ENCODE assay signal across 14 mouse cellular contexts in genomic region chr17:47965885-47966505, GRCm38 (mm10). TPM values are rescaled to one million over a fixed set of nuclear protein-coding genes. Genes with fewer than 3 reads are reported as not detected.
A peak's percentile ranks its signal among the peaks of the same experiment; 100 is the strongest.
DNase-seq lines count a peak whose midpoint lies in the region; ATAC-seq lines count a peak whose summit lies in the region.
"Had no signal": no experiment of that assay in that cellular context is flagged by ENCODE, and none has a peak within 500 bp of the region (broad histone marks: within the 10 kb centered on the region; RNA-seq: fewer than 3 reads in every experiment).

No protein-coding gene starts in this region.

- H3K9ac ChIP-seq in embryonic facial prominence, embryonic 12.5 days: no peak overlapping the region
- peak overlapping the region; percentile 32; the same call in 1 of the 2 replicates for H3K9ac ChIP-seq in kidney, embryonic 16.5 days (replicated peaks; ENCODE audit: low read length)
- no peak overlapping the region for H3K9ac ChIP-seq in stomach, embryonic 15.5 days
- H3K9ac ChIP-seq in forebrain, embryonic 14.5 days (ENCODE audit: low read length): no peak overlapping the region
- H3K9ac ChIP-seq: heart, embryonic 13.5 days; liver, embryonic 15.5 days had no signal

- 54% methylated on average over 10 of the region's 12 CpGs for WGBS in embryonic facial prominence, embryonic 12.5 days
- 13% methylated on average over 9 of the region's 12 CpGs for WGBS in kidney, embryonic 16.5 days
- 21% methylated on average over 8 of the region's 12 CpGs for WGBS in stomach, embryonic 15.5 days
- 63% methylated on average over 10 of the region's 12 CpGs for WGBS in forebrain, embryonic 14.5 days

- H3K4me2 ChIP-seq in embryonic facial prominence, embryonic 12.5 days (replicated peaks): no peak overlapping the region
- H3K4me2 ChIP-seq in kidney, embryonic 16.5 days (replicated peaks; ENCODE audit: low read depth, low read length): no peak overlapping the region; the same call in 1 of the 2 replicates
- H3K4me2 ChIP-seq in stomach, embryonic 15.5 days: no peak overlapping the region
- H3K4me2 ChIP-seq in forebrain, embryonic 14.5 days (ENCODE audit: low read length): no peak overlapping the region
- H3K4me2 ChIP-seq: heart, embryonic 13.5 days; liver, embryonic 15.5 days had no signal

- no peak overlapping the region for H3K4me3 ChIP-seq in embryonic facial prominence, embryonic 12.5 days
- H3K4me3 ChIP-seq in kidney, embryonic 16.5 days (ENCODE audit: low read length): no peak overlapping the region
- no peak overlapping the region for H3K4me3 ChIP-seq in stomach, embryonic 15.5 days (replicated peaks)
- no peak overlapping the region for H3K4me3 ChIP-seq in forebrain, embryonic 14.5 days (ENCODE audit: low read depth, low read length)
- H3K4me3 ChIP-seq: erythroblast, embryonic 14.5 days; heart, embryonic 13.5 days; liver, embryonic 15.5 days had no signal

- DNase-seq in kidney, adult 18-20 months: peak; percentile 11
- no peak for DNase-seq in kidney, postnatal 25 days
- DNase-seq in layer of hippocampus, postnatal 14 days (ENCODE audit: low spot score in 2 of 2): no peak
- DNase-seq in forebrain, embryonic 14.5 days (ENCODE audit: low spot score): no peak
- DNase-seq in lung, postnatal 36 days: no peak
- DNase-seq: cerebellum, postnatal 10 days; right cerebral cortex, adult 18-20 months; thymus, postnatal 25 days had no signal

- no peaks in the 10 kb centered on the region for H3K36me3 ChIP-seq in embryonic facial prominence, embryonic 12.5 days
- no peaks in the 10 kb centered on the region for H3K36me3 ChIP-seq in kidney, embryonic 16.5 days (ENCODE audit: insufficient read depth, low read length)
- H3K36me3 ChIP-seq in stomach, embryonic 15.5 days: no peaks in the 10 kb centered on the region
- no peaks in the 10 kb centered on the region for H3K36me3 ChIP-seq in forebrain, embryonic 14.5 days (ENCODE audit: control insufficient read depth, insufficient read depth, low read length)
- H3K36me3 ChIP-seq: heart, embryonic 13.5 days; liver, embryonic 15.5 days had no signal

- 0 out of 2 replicates have a peak, but pooled peaks cover 6% of the 10 kb centered on the region for H3K9me3 ChIP-seq in embryonic facial prominence, embryonic 12.5 days
- H3K9me3 ChIP-seq in kidney, embryonic 16.5 days (ENCODE audit: low read length): no peaks in the 10 kb centered on the region
- H3K9me3 ChIP-seq in stomach, embryonic 15.5 days: no peaks in the 10 kb centered on the region
- H3K9me3 ChIP-seq in forebrain, embryonic 14.5 days (replicated peaks; ENCODE audit: control insufficient read depth, low read length): no peaks in the 10 kb centered on the region
- H3K9me3 ChIP-seq: liver, embryonic 15.5 days had no signal

- peaks cover 9% of the 10 kb centered on the region for H3K4me1 ChIP-seq in embryonic facial prominence, embryonic 12.5 days
- H3K4me1 ChIP-seq in kidney, embryonic 16.5 days (ENCODE audit: insufficient read depth, low read length): peaks cover 7% of the 10 kb centered on the region; the same call in 1 of the 2 replicates
- peaks cover 10% of the 10 kb centered on the region; the same call in 1 of the 2 replicates for H3K4me1 ChIP-seq in stomach, embryonic 15.5 days
- H3K4me1 ChIP-seq in forebrain, embryonic 14.5 days (ENCODE audit: control insufficient read depth, insufficient read depth, low read length): no peaks in the 10 kb centered on the region
- H3K4me1 ChIP-seq: heart, embryonic 13.5 days; liver, embryonic 15.5 days had no signal

- peak overlapping the region; percentile 50; the same call in 1 of the 2 replicates for H3K27ac ChIP-seq in embryonic facial prominence, embryonic 12.5 days
- peak overlapping the region; percentile 3; the same call in 1 of the 2 replicates for H3K27ac ChIP-seq in kidney, embryonic 16.5 days (ENCODE audit: low read length)
- 0 out of 2 replicates have a peak overlapping the region, but pooled peaks have one; percentile 38 for H3K27ac ChIP-seq in stomach, embryonic 15.5 days
- H3K27ac ChIP-seq in forebrain, embryonic 14.5 days (ENCODE audit: low read depth, low read length): no peak overlapping the region
- H3K27ac ChIP-seq: heart, embryonic 13.5 days; liver, embryonic 15.5 days had no signal

- H3K27me3 ChIP-seq in embryonic facial prominence, embryonic 12.5 days: no peaks in the 10 kb centered on the region; the same call in 1 of the 2 replicates
- no peaks in the 10 kb centered on the region for H3K27me3 ChIP-seq in kidney, embryonic 16.5 days (ENCODE audit: insufficient read depth, low read length)
- H3K27me3 ChIP-seq in stomach, embryonic 15.5 days (replicated peaks): no peaks in the 10 kb centered on the region
- no peaks in the 10 kb centered on the region for H3K27me3 ChIP-seq in forebrain, embryonic 14.5 days (replicated peaks; ENCODE audit: control insufficient read depth, insufficient read depth, low read length)
- H3K27me3 ChIP-seq: heart, embryonic 13.5 days; liver, embryonic 15.5 days had no signal

- no peak for ATAC-seq in embryonic facial prominence, embryonic 12.5 days (ENCODE audit: insufficient number of reproducible peaks, insufficient read depth, low FRiP score, low TSS enrichment)
- ATAC-seq in kidney, embryonic 16.5 days (ENCODE audit: low FRiP score, low TSS enrichment): peak; percentile 60
- peak; percentile 41; the same call in 1 of the 2 replicates for ATAC-seq in stomach, embryonic 15.5 days (ENCODE audit: insufficient read depth, low FRiP score, low read depth)
- no peak for ATAC-seq in forebrain, embryonic 14.5 days

RNA-seq across cellular contexts. Expression of gene Foxp4, which starts 41.5 kb away (rescaled TPM):
- polyA plus RNA-seq in embryonic facial prominence, embryonic 12.5 days (2016; fragmentation: Nextera tagmentation; extraction: Ambion mirVana): 51.0 and 52.4 TPM in 2 replicates
- polyA plus RNA-seq in kidney, embryonic 16.5 days (2015; fragmentation: Nextera tagmentation; extraction: Ambion mirVana): 8.3 and 11.6 TPM in 2 replicates
- polyA plus RNA-seq in stomach, embryonic 15.5 days (2015; fragmentation: Nextera tagmentation; extraction: Ambion mirVana): 25.0 and 30.9 TPM in 2 replicates
- total RNA-seq in layer of hippocampus, postnatal 14 days (2021): 10 to 100 TPM; 43.4 to 49.1 TPM
- 20.3 and 29.9 TPM in 2 replicates for polyA plus RNA-seq in forebrain, embryonic 14.5 days (2014; fragmentation: Nextera tagmentation; extraction: Ambion mirVana)

Comparison
In these comparisons a context has a peak if more than half of its experiments do, and no peak if none do; other contexts are left out.
1. ATAC-seq: peak in kidney, embryonic 16.5 days (single experiment) and stomach, embryonic 15.5 days (single experiment); none in embryonic facial prominence, embryonic 12.5 days (single experiment) and forebrain, embryonic 14.5 days (single experiment).